Mouse (Mus musculus) forebrain, embryonic 13.5 days (tissue): ENCODE data around the gene Gpr153. TPM values are rescaled to one million over a fixed set of nuclear protein-coding genes. Genes with fewer than 3 reads are reported as not detected.
A peak's percentile ranks its signal among the peaks of the same experiment; 100 is the strongest.
"Not testable (repeated sequence)": the region's sequence is repeated elsewhere in the genome, so short reads cannot be mapped to it uniquely, and the experiment has no call there.

Source experiments
- ATAC-seq: fragments of 200-750 bp; cut with Nextera tagmentation; 2 replicates; pipeline ENCODE4 v1.8.0; 2017
- H3K27ac ChIP-seq: fragments of 300-500 bp; sonication (generic); 2 replicates; pipeline ENCODE4 v1.5.1; 2015; ENCODE audit warnings: inconsistent platforms, mild to moderate bottlenecking, moderate library complexity
- H3K27me3 ChIP-seq: fragments of 300-500 bp; sonication (generic); 2 replicates; pipeline ENCODE4 v1.6.1; 2015; ENCODE audit warnings: mild to moderate bottlenecking, inconsistent platforms
- H3K36me3 ChIP-seq: fragments of 300-500 bp; sonication (generic); 2 replicates; pipeline ENCODE4 v1.6.1; 2015; ENCODE audit warnings: mild to moderate bottlenecking, inconsistent platforms; ENCODE audit not compliant: poor library complexity, severe bottlenecking
- H3K4me1 ChIP-seq: fragments of 300-500 bp; sonication (generic); 2 replicates; pipeline ENCODE4 v1.6.1; 2015; ENCODE audit warnings: inconsistent platforms
- H3K4me2 ChIP-seq: fragments of 300-500 bp; sonication (generic); 2 replicates; pipeline ENCODE4 v1.6.1; 2015; ENCODE audit warnings: inconsistent platforms, mild to moderate bottlenecking, moderate library complexity
- H3K4me3 ChIP-seq: fragments of 300-500 bp; sonication (generic); 2 replicates; pipeline ENCODE4 v1.5.1; 2015; ENCODE audit warnings: mild to moderate bottlenecking, inconsistent platforms
- H3K9ac ChIP-seq: fragments of 300-500 bp; sonication (generic); 2 replicates; pipeline ENCODE4 v1.6.1; 2015; ENCODE audit warnings: mild to moderate bottlenecking, inconsistent platforms
- H3K9me3 ChIP-seq: fragments of 300-500 bp; sonication (generic); replicated peaks from 2 replicates; pipeline ENCODE4 v1.6.1; 2016; ENCODE audit warnings: inconsistent platforms
- WGBS: fragments of 180-500 bp; shearing (Covaris S2); methylation state at CpG from one replicate; pipeline ENCODE4 v1.1.7; 2015; 5-methylcytosine and 5-hydroxymethylcytosine counted together
- polyA plus RNA-seq: library from polyadenylated mRNA; unstranded; fragments of >200 nt; fragmentation: Nextera tagmentation; extraction: Ambion mirVana; gene quantifications from 2 replicates; pipeline ENCODE4 v1.2.1, GENCODE M21; 2015

The Gpr153 gene
- polyA plus RNA-seq = 2.2 and 3.2 TPM in 2 replicates

- Histone ChIP-seq H3K36me3 (0 out of 2 replicates have a peak, but pooled peaks cover 4% of the 10 kb centered on the region), H3K27ac (peak within 1 kb of the TSS; percentile 48), H3K9me3 (no peaks in the 10 kb centered on the region), H3K9ac (peak within 1 kb of the TSS; percentile 74), H3K4me1 (peaks cover 24% of the 10 kb centered on the region), H3K27me3 (peaks cover 53% of the 10 kb centered on the region), H3K4me2 (peak within 1 kb of the TSS; percentile 93), H3K4me3 (peak within 1 kb of the TSS; percentile 53)
- peak; percentile 65 for ATAC-seq
- under 1% methylated on average over 26 of the region's 48 CpGs for WGBS
Observed at GRCm38 (mm10) chr4:152273621-152274236, at the start of gene Gpr153. Gene Gpr153, plus strand, starts transcription at chr4:152274232.

DNA sequence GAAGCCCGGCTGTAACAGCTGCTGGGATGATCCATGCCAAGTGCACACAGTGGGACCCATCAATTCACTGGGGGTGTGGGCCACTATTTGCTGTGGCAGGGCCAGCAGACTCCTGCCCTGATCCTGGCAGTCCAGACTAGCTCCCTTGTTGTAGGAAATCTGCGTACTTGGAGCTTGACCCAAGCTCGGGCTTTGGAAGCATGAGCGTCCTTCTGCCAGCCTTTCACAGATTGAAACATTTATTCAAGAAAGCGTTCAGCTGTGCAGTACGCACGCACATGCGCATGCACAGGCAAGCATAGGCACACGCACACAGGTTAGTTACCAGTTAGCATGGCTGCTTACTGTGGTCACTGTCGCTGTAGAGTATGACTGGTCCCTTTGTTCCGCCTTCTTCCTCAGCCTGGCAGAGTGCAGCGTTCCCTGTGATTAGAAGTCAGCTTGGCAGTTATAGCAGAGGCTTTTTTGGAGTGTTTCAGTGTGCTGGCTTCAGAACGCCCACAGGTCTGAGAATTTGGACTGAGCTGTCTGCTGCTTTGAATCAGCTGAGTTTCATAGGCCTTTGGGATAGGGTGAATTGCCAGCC is 47.0 kb upstream of the Gpr153 start:
- H3K27ac ChIP-seq = peak overlapping the region; percentile 48
- peak overlapping the region; percentile 26; the same call in 1 of the 2 replicates for H3K9ac ChIP-seq

GRCm38 (mm10) chr4:152227749-152228527 is 46.1 kb upstream of the Gpr153 start:
- Histone ChIP-seq H3K27ac (no peak overlapping the region), H3K9me3 (no peaks in the 10 kb centered on the region), H3K9ac (no peak overlapping the region), H3K27me3 (no peaks in the 10 kb centered on the region), H3K4me3 (no peak overlapping the region), H3K4me2 (no peak overlapping the region), H3K4me1 (peaks cover 7% of the 10 kb centered on the region; the same call in 1 of the 2 replicates), H3K36me3 (peaks cover 23% of the 10 kb centered on the region; the same call in 1 of the 2 replicates)
- 91% methylated on average over 12 of the region's 12 CpGs for WGBS
- ATAC-seq = no peak

More for the DNA sequence above, 47.0 kb upstream of the Gpr153 start:
- peaks cover 15% of the 10 kb centered on the region for H3K4me1 ChIP-seq
- H3K27me3 ChIP-seq = no peaks in the 10 kb centered on the region
- peak; percentile 36; the same call in 1 of the 2 replicates for ATAC-seq
- no peaks in the 10 kb centered on the region for H3K9me3 ChIP-seq
- H3K4me2 ChIP-seq = no peak overlapping the region
- WGBS = 86% methylated on average over 13 of the region's 13 CpGs
- H3K36me3 ChIP-seq = peaks cover 20% of the 10 kb centered on the region; the same call in 1 of the 2 replicates
- H3K4me3 ChIP-seq = no peak overlapping the region

- Histone ChIP-seq H3K36me3 (peaks cover 16% of the 10 kb centered on the region; the same call in 1 of the 2 replicates), H3K9ac (0 out of 2 replicates have a peak overlapping the region, but pooled peaks have one; percentile 6)
- H3K4me3 ChIP-seq, ATAC-seq, H3K9me3 ChIP-seq, H3K27me3 ChIP-seq, H3K27ac ChIP-seq, H3K4me1 ChIP-seq, H3K4me2 ChIP-seq: not testable (repeated sequence)
- 43% methylated on average over 4 of the region's 4 CpGs for WGBS
Observed at GRCm38 (mm10) chr4:152230331-152230730, 43.7 kb upstream of the Gpr153 start.

GRCm38 (mm10) chr4:152231326-152231725 is 42.7 kb upstream of the Gpr153 start:
- no peaks in the 10 kb centered on the region for H3K27me3 ChIP-seq
- no peak overlapping the region for H3K27ac ChIP-seq
- no peak for ATAC-seq
- H3K4me2 ChIP-seq = no peak overlapping the region
- H3K36me3 ChIP-seq = peaks cover 16% of the 10 kb centered on the region; the same call in 1 of the 2 replicates
- H3K9ac ChIP-seq = no peak overlapping the region
- no peak overlapping the region for H3K4me3 ChIP-seq
- H3K4me1 ChIP-seq = peaks cover 7% of the 10 kb centered on the region; the same call in 1 of the 2 replicates
- H3K9me3 ChIP-seq = no peaks in the 10 kb centered on the region
- 90% methylated on average over 7 of the region's 7 CpGs for WGBS

GRCm38 (mm10) chr4:152232411-152232903 is 41.6 kb upstream of the Gpr153 start:
- 93% methylated on average over 4 of the region's 4 CpGs for WGBS
- Histone ChIP-seq H3K27me3 (no peaks in the 10 kb centered on the region), H3K4me2 (no peak overlapping the region), H3K4me1 (no peaks in the 10 kb centered on the region), H3K9me3 (no peaks in the 10 kb centered on the region), H3K27ac (no peak overlapping the region), H3K36me3 (peaks cover 25% of the 10 kb centered on the region; the same call in 1 of the 2 replicates), H3K4me3 (no peak overlapping the region), H3K9ac (no peak overlapping the region)
- ATAC-seq = no peak

- H3K4me3 ChIP-seq = no peak overlapping the region
- H3K27ac ChIP-seq = no peak overlapping the region
- no peak for ATAC-seq
- 70% methylated on average over 4 of the region's 4 CpGs for WGBS
- no peaks in the 10 kb centered on the region for H3K4me1 ChIP-seq
- no peaks in the 10 kb centered on the region for H3K9me3 ChIP-seq
- peaks cover 27% of the 10 kb centered on the region; the same call in 1 of the 2 replicates for H3K36me3 ChIP-seq
- no peak overlapping the region for H3K4me2 ChIP-seq
- H3K27me3 ChIP-seq = no peaks in the 10 kb centered on the region
- no peak overlapping the region for H3K9ac ChIP-seq
Observed at GRCm38 (mm10) chr4:152239974-152240373, 34.1 kb upstream of the Gpr153 start.

- Histone ChIP-seq H3K27ac (no peak overlapping the region), H3K4me1 (peaks cover 12% of the 10 kb centered on the region; the same call in 1 of the 2 replicates), H3K9me3 (no peaks in the 10 kb centered on the region), H3K36me3 (peaks cover 14% of the 10 kb centered on the region; the same call in 1 of the 2 replicates), H3K4me3 (no peak overlapping the region), H3K27me3 (no peaks in the 10 kb centered on the region), H3K4me2 (no peak overlapping the region), H3K9ac (no peak overlapping the region)
- WGBS = 87% methylated on average over 9 of the region's 9 CpGs
- ATAC-seq = no peak
Observed at GRCm38 (mm10) chr4:152243241-152243891, 30.7 kb upstream of the Gpr153 start.

GRCm38 (mm10) chr4:152243969-152244368 is 30.1 kb upstream of the Gpr153 start:
- Histone ChIP-seq H3K27ac (no peak overlapping the region), H3K36me3 (peaks cover 14% of the 10 kb centered on the region; the same call in 1 of the 2 replicates), H3K4me2 (no peak overlapping the region), H3K27me3 (no peaks in the 10 kb centered on the region), H3K9ac (no peak overlapping the region), H3K4me3 (no peak overlapping the region), H3K4me1 (peaks cover 12% of the 10 kb centered on the region; the same call in 1 of the 2 replicates), H3K9me3 (no peaks in the 10 kb centered on the region)
- 94% methylated on average over 8 of the region's 8 CpGs for whole genome bisulfite sequencing
- no peak for ATAC-seq

GRCm38 (mm10) chr4:152244545-152245522 is 29.2 kb upstream of the Gpr153 start:
- Histone ChIP-seq H3K9ac (0 out of 2 replicates have a peak overlapping the region, but pooled peaks have one; percentile 12), H3K27ac (no peak overlapping the region), H3K4me1 (peaks cover 12% of the 10 kb centered on the region; the same call in 1 of the 2 replicates), H3K9me3 (no peaks in the 10 kb centered on the region), H3K36me3 (peaks cover 14% of the 10 kb centered on the region; the same call in 1 of the 2 replicates), H3K27me3 (no peaks in the 10 kb centered on the region), H3K4me2 (no peak overlapping the region), H3K4me3 (no peak overlapping the region)
- 89% methylated on average over 11 of the region's 11 CpGs for WGBS
- no peak for ATAC-seq
